Mouse (Mus musculus) cerebellum, adult 18-20 months (tissue): ENCODE data around the gene Napsa.

ENCODE experiments used
- DNase-seq, 2 experiments: peaks; one replicate each; pipeline ENCODE4 v3.0.0; 2021

The Napsa gene

GRCm38 (mm10) chr7:44572213-44572701 is at the start of gene Napsa:
Gene Napsa (plus strand): TSS chr7:44572380.
- no peak for DNase-seq

DNA sequence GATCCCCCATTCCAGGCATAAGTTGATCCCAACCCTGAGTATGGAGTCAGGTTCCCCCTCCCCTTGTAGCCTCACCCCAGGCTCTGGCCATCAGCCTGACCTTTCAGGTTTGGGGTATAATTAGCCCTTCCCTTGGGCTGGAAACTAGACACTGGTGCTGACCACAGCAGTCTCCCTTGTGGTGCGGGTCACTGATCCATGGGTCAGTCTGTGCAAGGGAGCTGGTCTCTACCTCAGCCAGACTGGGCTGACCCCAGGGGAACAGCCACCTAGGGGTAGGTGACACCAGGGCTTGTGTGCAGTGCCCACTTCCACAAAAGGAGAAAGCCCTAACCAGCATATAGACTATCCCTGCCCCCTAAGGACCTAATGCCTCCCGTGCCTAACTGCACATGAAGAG is 49.1 kb upstream of the Napsa start:
- DNase-seq: no peak

GRCm38 (mm10) chr7:44524502-44524901 is 47.7 kb upstream of the Napsa start, which contains the start of gene Mybpc2:
Gene Mybpc2 (minus strand): TSS chr7:44524656.
- peak in 1 of 2 experiments; percentile 29 for DNase-seq

GRCm38 (mm10) chr7:44525126-44525832 is 46.9 kb upstream of the Napsa start:
- peak; percentile 66 to 77 for DNase-seq

GRCm38 (mm10) chr7:44526414-44527154 is 45.6 kb upstream of the Napsa start:
- DNase-seq: peak in 1 of 2 experiments; percentile 6

DNA sequence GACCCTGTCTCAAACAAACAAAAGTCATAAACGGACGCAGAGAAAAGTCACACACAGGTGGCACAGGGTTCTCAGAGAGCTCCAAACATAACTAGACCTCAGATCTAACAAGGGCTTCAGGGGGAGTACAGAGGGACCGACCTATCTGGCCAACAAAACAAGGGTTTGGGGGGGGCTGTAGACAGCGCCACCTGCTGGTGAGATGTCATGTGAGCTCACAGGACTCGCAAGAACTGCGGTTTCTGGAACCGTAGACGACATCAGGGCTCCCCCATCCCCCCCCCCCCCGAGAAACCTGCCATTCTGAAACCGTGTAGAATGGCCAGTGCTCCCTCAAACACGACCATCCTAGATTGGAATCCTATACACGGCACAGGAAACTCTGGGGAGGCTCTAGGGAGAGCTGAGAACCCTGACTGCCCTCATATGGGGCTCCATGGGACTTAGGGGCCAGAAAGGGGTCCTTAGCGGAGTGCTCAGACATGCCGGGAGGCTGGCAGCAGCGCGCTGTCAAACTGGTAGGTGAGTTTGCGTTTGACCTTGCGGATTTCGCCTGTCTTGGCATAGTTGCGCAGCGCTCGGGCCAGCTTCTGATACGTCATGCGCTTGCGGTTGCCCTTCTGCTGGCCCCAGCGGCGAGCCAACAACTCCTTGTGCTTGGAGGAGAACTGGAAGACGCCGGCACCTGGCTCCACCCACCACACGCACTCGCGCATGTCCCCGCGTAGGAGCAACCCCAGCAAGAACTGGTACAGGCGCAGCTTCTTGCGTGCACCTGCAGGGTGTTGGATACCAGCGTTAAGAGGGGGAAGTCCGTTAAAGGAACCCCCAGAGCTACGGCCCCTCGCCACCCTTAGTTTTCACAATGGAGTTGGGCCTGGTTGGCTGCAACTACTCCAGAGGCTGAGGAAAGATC is 44.4 kb upstream of the Napsa start:
- peak; percentile 85 to 87 for DNase-seq

- no peak for DNase-seq
Observed at GRCm38 (mm10) chr7:44529518-44529917, 42.7 kb upstream of the Napsa start.

GRCm38 (mm10) chr7:44530507-44530906 is 41.7 kb upstream of the Napsa start:
- DNase-seq: no peak

- DNase-seq: no peak
Observed at GRCm38 (mm10) chr7:44531207-44531606, 41.0 kb upstream of the Napsa start.

DNA sequence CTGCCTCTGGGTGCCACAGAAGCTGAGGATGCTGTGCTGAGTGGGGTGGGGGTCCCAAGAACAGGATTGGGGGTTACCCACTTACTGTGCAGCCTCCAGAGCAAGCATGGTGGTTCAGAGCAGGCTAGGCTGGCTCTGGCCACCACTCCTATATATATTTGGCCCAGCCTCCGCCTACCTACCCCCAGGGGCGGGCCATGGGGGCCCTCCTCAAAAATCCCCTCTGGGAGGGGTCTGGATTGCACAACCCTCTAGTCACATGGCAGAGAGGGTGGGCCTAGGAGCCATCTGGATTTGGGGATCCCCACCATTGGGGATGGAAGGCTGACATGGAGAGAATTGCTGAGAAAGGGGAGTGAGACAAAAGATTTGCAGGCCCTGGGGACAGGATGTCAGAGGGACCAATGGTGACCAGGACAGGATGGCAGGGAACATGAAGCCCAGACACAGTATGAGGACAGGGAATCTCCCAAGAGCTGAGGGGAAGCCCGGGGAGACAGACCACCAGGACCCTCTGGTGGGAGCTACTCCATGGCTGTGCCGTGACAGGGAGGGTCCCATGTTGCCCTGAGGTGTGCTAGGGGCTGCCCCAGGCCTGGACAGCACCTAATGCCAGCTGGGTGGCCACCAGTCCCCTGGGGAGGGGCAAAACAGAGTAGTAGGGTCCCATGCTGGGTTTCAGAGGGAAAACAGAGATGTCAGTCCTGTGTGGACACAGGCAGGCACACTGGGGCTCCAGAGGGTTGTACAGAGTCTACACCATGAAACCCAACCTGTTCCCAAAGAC is 40.0 kb upstream of the Napsa start, which contains the start of gene Spib:
Gene Spib (minus strand): TSS at position 126 of the 787 bp plus-strand sequence.
- DNase-seq: no peak

DNA sequence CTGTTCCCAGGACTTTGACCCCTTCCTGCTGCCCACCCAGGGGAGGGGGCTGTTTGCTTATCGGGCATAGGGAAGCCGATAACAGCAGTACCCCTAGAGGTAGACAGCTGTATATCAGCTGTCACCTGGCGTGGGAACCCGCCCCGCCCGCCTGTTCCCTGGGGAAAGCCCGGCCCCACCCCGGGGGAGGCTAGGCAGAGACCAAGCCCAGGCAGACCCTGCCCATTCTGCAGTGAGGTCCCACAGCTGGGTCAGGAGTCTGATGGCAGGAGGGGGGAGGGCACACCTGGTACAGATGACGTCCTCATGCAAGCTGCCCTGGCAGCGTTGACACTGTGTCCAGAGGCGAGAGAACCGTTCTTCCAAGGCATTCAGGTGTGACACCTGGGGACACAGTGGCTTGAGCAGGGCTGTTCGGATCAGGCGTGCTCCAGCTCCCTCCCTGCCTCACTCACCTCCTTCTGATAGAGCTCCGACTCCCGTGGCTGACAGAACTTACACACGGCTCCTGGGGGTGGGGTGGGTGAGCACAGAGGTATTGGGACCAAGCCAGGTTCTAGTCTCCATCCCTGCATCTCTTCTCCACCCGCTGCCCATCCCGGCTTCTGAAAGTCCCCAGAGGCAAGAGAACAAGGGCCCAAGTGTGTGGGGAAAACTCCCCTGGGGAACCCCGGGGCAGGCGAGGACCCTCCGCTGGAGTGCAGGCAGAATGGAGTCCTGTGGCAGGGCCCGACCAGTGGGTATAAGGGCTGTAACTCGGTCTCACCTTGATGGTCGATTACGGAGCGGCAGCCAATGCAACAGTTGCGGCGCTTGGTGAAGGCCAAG is 39.0 kb upstream of the Napsa start:
- peak in 1 of 2 experiments; percentile 5 for DNase-seq

GRCm38 (mm10) chr7:44533746-44534045 is 38.5 kb upstream of the Napsa start:
- DNase-seq: no peak

DNA sequence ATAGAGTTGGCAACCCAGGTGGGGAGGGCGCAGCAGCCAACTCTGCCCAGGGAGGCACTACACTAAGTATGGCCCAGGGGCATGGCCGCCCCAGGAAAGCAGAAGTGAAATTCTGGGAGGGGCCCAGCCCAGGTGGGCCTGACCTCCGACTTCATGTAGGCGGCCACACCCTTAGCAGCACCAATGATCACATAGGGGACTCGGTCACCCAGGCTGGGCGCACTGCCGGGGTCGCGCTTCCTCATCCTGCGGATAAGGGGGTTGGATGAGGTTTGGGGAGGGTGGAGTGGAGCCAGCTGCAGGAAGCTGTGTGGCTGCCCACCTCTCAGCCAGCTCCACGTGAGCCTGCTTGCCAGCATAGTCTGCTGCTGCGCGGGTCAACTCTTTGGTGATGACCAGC is 37.9 kb upstream of the Napsa start:
- DNase-seq: peak in 1 of 2 experiments; percentile 5

- DNase-seq: peak in 1 of 2 experiments; percentile 10
Observed at GRCm38 (mm10) chr7:44534656-44535441, 37.3 kb upstream of the Napsa start.

GRCm38 (mm10) chr7:44535657-44536589 is 36.3 kb upstream of the Napsa start:
- DNase-seq: peak in 1 of 2 experiments; percentile 15

DNA sequence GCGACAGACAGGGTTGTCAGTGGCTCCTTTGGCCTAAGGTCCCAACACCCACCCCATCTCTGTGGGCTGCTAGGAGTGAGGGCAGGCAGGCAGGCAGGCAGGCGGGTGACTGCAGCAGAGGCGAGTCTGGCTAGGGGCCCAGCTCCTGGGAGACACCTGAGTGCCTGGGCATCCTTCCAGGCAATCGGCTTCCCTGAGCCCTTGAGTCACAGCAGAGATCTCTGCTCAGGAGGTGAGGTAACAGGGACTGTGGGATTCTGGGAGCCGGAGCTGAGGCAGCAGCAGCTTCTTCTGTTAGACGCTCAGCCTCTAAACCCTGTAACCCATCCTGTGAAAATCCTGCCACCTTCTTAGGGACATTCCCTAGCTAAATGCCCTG is 35.6 kb upstream of the Napsa start:
- DNase-seq: peak; percentile 88

DNA sequence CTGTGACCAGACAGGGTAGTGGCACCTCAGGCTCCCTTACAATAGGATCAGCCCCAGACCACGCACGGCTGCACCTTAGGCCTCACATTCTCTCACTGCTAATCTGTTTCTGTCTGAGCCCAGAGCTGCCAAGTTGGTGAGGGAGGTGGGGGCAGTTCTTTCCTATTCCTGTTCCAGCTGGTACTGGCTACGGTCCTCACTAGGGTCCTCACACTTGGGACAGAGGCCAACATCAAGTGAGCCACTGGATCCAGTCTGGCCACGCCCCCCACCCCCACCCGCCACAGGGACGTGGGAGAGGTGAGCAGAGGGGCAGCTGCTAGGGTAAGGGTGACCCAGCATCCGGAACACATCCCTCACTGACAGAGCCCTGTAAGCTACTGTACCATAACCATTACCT is 35.2 kb upstream of the Napsa start:
- no peak for DNase-seq

DNA sequence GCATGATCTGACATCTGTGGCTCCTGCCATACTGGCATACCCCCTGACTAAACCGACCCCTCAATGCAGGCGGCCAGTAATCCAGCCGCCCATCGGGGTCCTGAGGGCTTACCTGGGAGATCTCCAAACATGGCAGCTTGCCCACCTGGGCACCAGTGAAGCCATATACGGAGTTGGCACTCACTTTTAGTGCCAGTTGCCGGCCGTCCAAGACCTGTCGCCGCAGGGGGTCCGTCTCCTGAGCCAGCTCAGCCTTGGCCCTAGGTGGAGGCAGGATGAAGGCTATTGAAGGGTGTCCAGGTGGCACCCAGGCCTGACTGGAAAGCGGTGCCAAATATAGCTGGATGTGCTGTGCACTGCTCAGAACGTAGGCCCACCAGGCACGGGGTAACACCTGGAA is 34.7 kb upstream of the Napsa start:
- DNase-seq: peak; percentile 71 to 81
